Mouse (Mus musculus) liver, embryonic 14.5 days (tissue): ENCODE data around the gene Lrrc2. TPM values are rescaled to one million over a fixed set of nuclear protein-coding genes. Genes with fewer than 3 reads are reported as not detected.

Source experiments
- ATAC-seq: fragments of 200-750 bp; cut with Nextera tagmentation; 2 replicates; pipeline ENCODE4 v1.8.0; 2017; ENCODE audit warnings: moderate number of reproducible peaks, mild to moderate bottlenecking, moderate library complexity; ENCODE audit not compliant: insufficient read depth
- DNase-seq, 3 experiments: peaks; one replicate each; pipeline ENCODE4 v3.0.0-alpha.2; 2012 to 2013; ENCODE audit warnings: low read depth in 3 of 3, low spot score in 3 of 3
- H3K27ac ChIP-seq: fragments of 300-500 bp; sonication (generic); 2 replicates; pipeline ENCODE4 v1.5.1; 2014; ENCODE audit warnings: moderate library complexity, mild to moderate bottlenecking, control low read depth, inconsistent platforms
- H3K27me3 ChIP-seq: fragments of 300-500 bp; sonication (generic); 2 replicates; pipeline ENCODE4 v1.6.1; 2014; ENCODE audit warnings: mild to moderate bottlenecking, low read length, moderate library complexity; ENCODE audit not compliant: control insufficient read depth, insufficient read depth
- H3K36me3 ChIP-seq: fragments of 300-500 bp; sonication (generic); replicated peaks from 2 replicates; pipeline ENCODE4 v1.6.1; 2014; ENCODE audit warnings: low read depth; ENCODE audit not compliant: control insufficient read depth, insufficient read depth
- H3K4me1 ChIP-seq, 2 experiments: fragments of 200-500 bp in 1 of 2; fragments of 300-500 bp in 1 of 2; sonication (generic) in 1 of 2; replicated peaks; 2 replicates each; pipeline ENCODE4 v1.6.1; 2012 to 2014; ENCODE audit warnings: antibody characterized with exemption in 1 of 2, inconsistent platforms in 1 of 2, low read length in 1 of 2; ENCODE audit not compliant: control insufficient read depth in 2 of 2, insufficient read depth in 2 of 2
- H3K4me2 ChIP-seq: fragments of 300-500 bp; sonication (generic); 2 replicates; pipeline ENCODE4 v1.6.1; 2014; ENCODE audit warnings: low read depth, mild to moderate bottlenecking, control low read depth, moderate library complexity
- H3K4me3 ChIP-seq, 2 experiments: fragments of 200-500 bp in 1 of 2; fragments of 300-500 bp in 1 of 2; sonication (generic) in 1 of 2; 2 replicates each; pipeline ENCODE4 v1.5.1; 2012 to 2014; ENCODE audit warnings: low read depth in 2 of 2, low read length in 2 of 2, mild to moderate bottlenecking in 2 of 2, control low read depth in 1 of 2, inconsistent platforms in 1 of 2, moderate library complexity in 1 of 2; ENCODE audit not compliant: insufficient read depth in 1 of 2
- H3K9ac ChIP-seq: fragments of 300-500 bp; sonication (generic); replicated peaks from 2 replicates; pipeline ENCODE4 v1.6.1; 2014; ENCODE audit warnings: mild to moderate bottlenecking, control low read depth, moderate library complexity
- H3K9me3 ChIP-seq: fragments of 300-500 bp; sonication (generic); 2 replicates; pipeline ENCODE4 v1.6.1; 2016; ENCODE audit warnings: low read length, mixed read lengths; ENCODE audit not compliant: control insufficient read depth
- CTCF ChIP-seq: IDR thresholded peaks from 2 replicates; pipeline ENCODE4 v1.5.1; 2016; ENCODE audit warnings: antibody characterized with exemption, low read depth, control low read depth
- EP300 ChIP-seq: IDR thresholded peaks from 2 replicates; pipeline ENCODE4 v1.6.1; 2016; ENCODE audit warnings: antibody characterized with exemption, low read depth
- WGBS: fragments of 180-500 bp; shearing (Covaris S2); extraction: QIAGEN DNeasy Blood & Tissue Kit; methylation state at CpG from one replicate; pipeline ENCODE4 v1.1.7; 2014; ENCODE audit not compliant: insufficient replicate concordance; 5-methylcytosine and 5-hydroxymethylcytosine counted together
- microRNA-seq: library from miRNA; unstranded; fragments of <30 nt; microRNA quantifications from one replicate; pipeline ENCODE4, GENCODE M21; 2016
- polyA plus RNA-seq, 2 experiments: library from polyadenylated mRNA; depleted of rRNA in 1 of 2; stranded (reverse) in 1 of 2; unstranded in 1 of 2; fragments of >200 nt; fragmentation: Nextera tagmentation in 1 of 2; extraction: Ambion mirVana in 1 of 2; gene quantifications; 2 replicates each; pipeline versions ENCODE4 v1.2.1 to v1.2.3; 2012 to 2014

Gene Lrrc2
- polyA plus RNA-seq, 2 experiments: 0.09 to 0.29 TPM

- Histone ChIP-seq H3K9ac (no peak overlapping the region), H3K4me3 (no peak overlapping the region), H3K4me1 (no peaks in the 10 kb centered on the region), H3K27ac (no peak overlapping the region), H3K36me3 (no peaks in the 10 kb centered on the region), H3K27me3 (no peaks in the 10 kb centered on the region), H3K9me3 (no peaks in the 10 kb centered on the region), H3K4me2 (no peak overlapping the region)
- 47% methylated on average over 10 of the region's 10 CpGs for WGBS
- ATAC-seq (no peak), DNase-seq (no peak)
- no peak for TF ChIP-seq CTCF
- no peak for TF ChIP-seq EP300
Measured at GRCm38 (mm10) chr9:111026791-111027190, 75.4 kb downstream of the Lrrc2 start.

Small RNAs within 50 kb of the gene (microRNA-seq; reads per million reads assigned to microRNA genes)
- not detected for gene Gm24269

Other genes with a start within 250 kb of the Lrrc2 start
- 0.10 TPM in 1 of 2 replicates, not detected in the other for gene Myl3, start 209.7 kb upstream of the Lrrc2 start, polyA plus RNA-seq (2012; rRNA removed)
- gene Myl3, start 209.7 kb upstream of the Lrrc2 start, polyA plus RNA-seq (2014; fragmentation: Nextera tagmentation; extraction: Ambion mirVana): 0.18 TPM in 1 of 2 replicates, not detected in the other
- gene Pth1r, start 204.4 kb upstream of the Lrrc2 start, polyA plus RNA-seq (2012; rRNA removed): 3.4 and 3.8 TPM in 2 replicates
- gene Pth1r, start 204.4 kb upstream of the Lrrc2 start, polyA plus RNA-seq (2014; fragmentation: Nextera tagmentation; extraction: Ambion mirVana): 2.0 and 2.4 TPM in 2 replicates
- 0.02 TPM in 1 of 2 replicates, not detected in the other for gene Prss42, start 153.4 kb upstream of the Lrrc2 start, polyA plus RNA-seq (2012; rRNA removed)
- gene Prss42, start 153.4 kb upstream of the Lrrc2 start, polyA plus RNA-seq (2014; fragmentation: Nextera tagmentation; extraction: Ambion mirVana): not detected in 2 replicates
- not detected in 2 replicates for gene Prss44, start 137.6 kb upstream of the Lrrc2 start, polyA plus RNA-seq (2012; rRNA removed)
- gene Prss44, start 137.6 kb upstream of the Lrrc2 start, polyA plus RNA-seq (2014; fragmentation: Nextera tagmentation; extraction: Ambion mirVana): not detected in 2 replicates
- gene Prss43, start 124.9 kb upstream of the Lrrc2 start, polyA plus RNA-seq (2012; rRNA removed): not detected in 2 replicates
- gene Prss43, start 124.9 kb upstream of the Lrrc2 start, polyA plus RNA-seq (2014; fragmentation: Nextera tagmentation; extraction: Ambion mirVana): not detected in 2 replicates
- gene Prss45, start 117.0 kb upstream of the Lrrc2 start, polyA plus RNA-seq (2012; rRNA removed): not detected in 2 replicates
- gene Prss45, start 117.0 kb upstream of the Lrrc2 start, polyA plus RNA-seq (2014; fragmentation: Nextera tagmentation; extraction: Ambion mirVana): not detected in 2 replicates
- gene Prss46, start 107.0 kb upstream of the Lrrc2 start, polyA plus RNA-seq (2012; rRNA removed): not detected in 2 replicates
- gene Prss46, start 107.0 kb upstream of the Lrrc2 start, polyA plus RNA-seq (2014; fragmentation: Nextera tagmentation; extraction: Ambion mirVana): not detected in 2 replicates
- 7.4 and 7.9 TPM in 2 replicates for gene Prss50, start 93.6 kb upstream of the Lrrc2 start, polyA plus RNA-seq (2012; rRNA removed)
- gene Prss50, start 93.6 kb upstream of the Lrrc2 start, polyA plus RNA-seq (2014; fragmentation: Nextera tagmentation; extraction: Ambion mirVana): 14.9 and 19.3 TPM in 2 replicates
- 2.9 and 3.3 TPM in 2 replicates for gene Als2cl, start 71.7 kb upstream of the Lrrc2 start, polyA plus RNA-seq (2012; rRNA removed)
- gene Als2cl, start 71.7 kb upstream of the Lrrc2 start, polyA plus RNA-seq (2014; fragmentation: Nextera tagmentation; extraction: Ambion mirVana): 1.1 and 1.3 TPM in 2 replicates
- gene Tmie, start 71.4 kb upstream of the Lrrc2 start, polyA plus RNA-seq (2012; rRNA removed): 0.62 and 0.97 TPM in 2 replicates
- 0.94 and 1.1 TPM in 2 replicates for gene Tmie, start 71.4 kb upstream of the Lrrc2 start, polyA plus RNA-seq (2014; fragmentation: Nextera tagmentation; extraction: Ambion mirVana)
- gene Fam240a, start 34.7 kb upstream of the Lrrc2 start, polyA plus RNA-seq (2012; rRNA removed): not detected in 2 replicates
- not detected in 2 replicates for gene Fam240a, start 34.7 kb upstream of the Lrrc2 start, polyA plus RNA-seq (2014; fragmentation: Nextera tagmentation; extraction: Ambion mirVana)
- not detected in 2 replicates for gene Tdgf1, start 5.4 kb upstream of the Lrrc2 start, polyA plus RNA-seq (2012; rRNA removed)
- not detected in 2 replicates for gene Tdgf1, start 5.4 kb upstream of the Lrrc2 start, polyA plus RNA-seq (2014; fragmentation: Nextera tagmentation; extraction: Ambion mirVana)
- gene Rtp3, start 39.0 kb downstream of the Lrrc2 start, polyA plus RNA-seq (2012; rRNA removed): 26.0 and 34.3 TPM in 2 replicates
- 15.6 and 21.7 TPM in 2 replicates for gene Rtp3, start 39.0 kb downstream of the Lrrc2 start, polyA plus RNA-seq (2014; fragmentation: Nextera tagmentation; extraction: Ambion mirVana)
- gene Ltf, start 67.7 kb downstream of the Lrrc2 start, polyA plus RNA-seq (2012; rRNA removed): 4.9 and 7.4 TPM in 2 replicates
- 24.5 and 29.8 TPM in 2 replicates for gene Ltf, start 67.7 kb downstream of the Lrrc2 start, polyA plus RNA-seq (2014; fragmentation: Nextera tagmentation; extraction: Ambion mirVana)
- gene Ccrl2, start 106.0 kb downstream of the Lrrc2 start, polyA plus RNA-seq (2012; rRNA removed): 7.2 and 8.8 TPM in 2 replicates
- 14.3 and 16.6 TPM in 2 replicates for gene Ccrl2, start 106.0 kb downstream of the Lrrc2 start, polyA plus RNA-seq (2014; fragmentation: Nextera tagmentation; extraction: Ambion mirVana)
- 6.3 and 13.6 TPM in 2 replicates for gene Lrrfip2, start 166.0 kb downstream of the Lrrc2 start, polyA plus RNA-seq (2012; rRNA removed)
- gene Lrrfip2, start 166.0 kb downstream of the Lrrc2 start, polyA plus RNA-seq (2014; fragmentation: Nextera tagmentation; extraction: Ambion mirVana): 15.0 and 17.8 TPM in 2 replicates